Mouse (Mus musculus) adrenal gland, postnatal 36 days (tissue): ENCODE measurements around the gene Acly. TPM values are rescaled to one million over a fixed set of nuclear protein-coding genes. Genes with fewer than 3 reads are reported as not detected.

Source experiments
- DNase-seq, 2 experiments: peaks; one replicate each; pipeline ENCODE4 v3.0.0; 2021; ENCODE audit warnings: mixed read lengths in 1 of 2
- long read RNA-seq, 2 experiments: library from polyadenylated mRNA; stranded (forward); transcript quantifications; one replicate each; pipeline ENCODE4 v2.0.0; 2021; ENCODE audit warnings: borderline sequencing depth in 2 of 2
- total RNA-seq, 2 experiments: library from RNA; stranded (reverse); gene quantifications; 2 replicates each; pipeline ENCODE4 v1.2.3; 2021

The Acly gene
- total RNA-seq, result 1,000 to 10,000 TPM; 1,688 to 2,194 TPM
- long read RNA-seq, experiment 1, full-length matches to known transcripts, result 1,667 of 2,328 reads
- long read RNA-seq, experiment 1, partial matches to known transcripts, result 486 of 2,328 reads
- long read RNA-seq, experiment 1, other reads (novel, unspliced or antisense), result 175 of 2,328 reads
- long read RNA-seq, experiment 2, full-length matches to known transcripts, result 689 of 851 reads
- long read RNA-seq, experiment 2, partial matches to known transcripts, result 83 of 851 reads
- long read RNA-seq, experiment 2, other reads (novel, unspliced or antisense), result 79 of 851 reads

DNA sequence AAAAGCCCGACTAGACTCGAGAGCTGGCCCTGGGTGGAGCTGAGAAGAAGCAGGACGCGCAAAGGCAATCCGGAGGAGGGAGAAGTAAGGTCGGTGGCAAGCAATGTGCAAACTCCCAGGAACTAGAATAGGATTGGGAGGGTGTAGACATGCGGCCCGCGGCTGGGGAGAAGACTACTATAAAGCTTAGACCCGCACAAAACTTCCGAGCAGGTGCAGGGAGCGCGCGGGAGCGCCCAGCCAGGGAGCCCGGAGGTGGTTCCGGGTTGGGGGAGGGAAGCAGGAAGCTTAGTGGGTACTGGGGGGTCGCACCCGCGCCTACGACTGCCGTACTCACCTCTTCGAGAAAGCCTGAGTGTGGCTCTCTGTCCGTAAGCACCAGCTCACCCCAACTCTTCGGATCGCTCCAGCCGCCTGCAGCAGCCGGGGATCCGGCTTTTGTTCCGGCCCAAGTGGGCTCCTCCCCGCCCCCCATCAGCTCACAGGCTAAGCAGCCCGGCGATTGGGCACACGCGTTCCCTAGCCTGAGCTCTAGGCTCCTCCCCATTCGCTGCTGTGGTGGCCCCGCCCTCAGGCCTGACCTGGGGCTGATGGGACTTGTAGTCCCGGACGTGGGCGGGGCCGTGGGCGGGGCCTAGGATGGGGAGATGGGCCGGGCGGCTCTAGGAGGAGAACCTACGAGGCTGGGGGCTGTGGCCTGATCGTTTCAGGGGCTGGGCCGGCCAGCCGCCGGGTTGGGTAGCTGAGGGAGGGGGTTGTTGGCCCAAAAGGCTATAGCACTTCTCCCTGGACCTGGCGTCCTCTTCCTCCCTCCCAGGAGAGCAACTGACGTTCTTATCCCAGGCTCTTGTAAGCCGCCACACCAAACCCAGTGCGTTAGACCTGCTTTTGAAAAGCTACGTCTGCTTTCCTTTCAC lies at the start of gene Acly:
TSS of gene Acly (minus strand) at position 543 of the 917 bp plus-strand sequence.
- peak; percentile 99 to 100 for DNase-seq

DNA sequence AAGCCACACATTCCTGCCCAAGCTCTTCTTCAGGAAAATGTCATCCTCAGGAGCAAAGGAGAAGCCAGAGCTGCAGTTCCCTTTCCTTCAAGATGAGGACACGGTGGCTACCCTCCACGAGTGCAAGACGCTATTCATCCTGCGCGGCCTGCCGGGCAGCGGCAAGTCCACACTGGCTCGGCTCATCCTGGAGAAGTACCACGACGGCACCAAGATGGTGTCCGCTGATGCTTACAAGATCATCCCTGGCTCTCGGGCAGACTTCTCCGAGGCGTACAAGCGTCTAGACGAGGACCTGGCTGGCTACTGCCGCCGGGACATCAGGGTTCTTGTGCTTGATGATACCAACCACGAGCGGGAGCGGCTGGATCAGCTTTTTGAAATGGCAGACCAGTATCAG lies 48.5 kb upstream of the Acly start:
- no peak for DNase-seq

DNA sequence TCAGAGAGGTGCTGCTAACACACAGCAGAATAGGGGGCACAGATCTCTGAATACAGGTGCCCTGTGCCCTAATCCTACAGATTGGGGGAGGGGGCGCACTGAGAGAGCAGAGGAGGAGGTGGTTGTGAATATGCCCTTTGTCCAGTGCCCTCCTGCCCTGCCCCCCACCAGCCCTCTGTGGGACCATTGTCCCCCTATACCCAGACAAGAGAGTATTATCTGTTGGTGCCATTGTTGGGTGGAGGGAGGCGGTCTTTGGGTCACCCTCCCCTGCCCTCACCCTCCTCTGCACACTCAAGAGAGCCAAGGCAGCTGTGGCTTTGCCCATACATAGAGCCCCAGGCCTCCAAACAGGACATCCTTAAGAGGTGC lies 47.7 kb upstream of the Acly start:
- no peak for DNase-seq

DNA sequence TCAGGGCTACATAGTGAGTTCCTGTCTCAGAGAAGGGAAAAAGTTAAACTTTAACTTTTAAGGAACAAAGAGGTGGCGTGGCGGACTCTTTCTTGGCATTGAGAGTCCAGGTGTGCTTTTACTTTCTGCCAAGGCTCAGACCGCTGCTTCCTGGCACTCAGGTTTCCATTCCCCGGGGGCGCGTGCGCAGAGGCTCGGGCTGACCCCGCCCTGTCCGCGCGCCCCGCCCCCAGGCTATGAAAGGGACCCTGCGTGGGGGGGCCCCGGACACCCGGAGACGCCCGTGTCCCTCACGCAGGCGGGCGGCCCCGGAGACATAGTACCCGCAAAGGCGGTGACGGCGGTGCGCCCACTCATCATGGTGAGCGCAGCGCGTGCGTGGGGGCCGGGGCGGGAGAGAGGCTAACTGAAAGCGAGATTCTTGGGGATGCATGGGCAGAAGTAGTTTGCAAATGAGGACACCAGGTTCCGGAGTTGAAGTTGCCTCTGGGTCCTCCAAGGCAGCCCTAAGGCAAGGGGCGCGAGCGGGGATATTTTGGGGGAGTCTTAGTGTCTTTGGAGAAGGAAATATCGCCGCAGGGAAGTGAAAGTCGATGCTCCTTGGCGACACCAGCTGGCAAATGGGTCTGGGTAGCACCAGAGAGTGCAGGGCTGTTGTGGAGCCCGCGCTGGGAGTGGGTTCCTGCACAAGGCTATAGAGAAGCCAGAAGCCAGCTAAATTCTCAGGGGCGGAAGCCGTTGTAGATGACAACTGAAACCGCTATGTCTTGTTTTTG lies 47.1 kb upstream of the Acly start, which contains the start of gene Cnp:
TSS of gene Cnp (plus strand) at position 197 of the 776 bp plus-strand sequence.
- DNase-seq, result peak; percentile 89 to 93

DNA sequence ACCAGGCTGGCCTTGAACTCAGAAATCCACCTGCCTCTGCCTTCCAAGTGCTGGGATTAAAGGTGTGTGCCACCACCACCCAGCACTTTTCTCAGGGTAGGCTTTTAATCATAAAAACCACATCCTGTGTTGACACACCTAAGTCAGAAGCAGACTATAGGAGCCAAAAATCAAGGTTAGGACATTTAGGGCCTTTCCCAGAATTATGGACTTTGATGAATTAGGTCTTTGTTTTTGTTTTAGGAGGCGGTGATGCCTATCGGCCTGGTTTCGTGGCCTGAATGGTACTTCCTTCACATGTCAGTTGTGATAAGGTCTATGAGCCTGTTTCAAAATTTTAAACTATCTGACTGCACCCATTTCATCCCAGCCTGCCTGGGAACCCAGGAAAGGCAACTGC lies 46.4 kb upstream of the Acly start:
- DNase-seq, result no peak

DNA sequence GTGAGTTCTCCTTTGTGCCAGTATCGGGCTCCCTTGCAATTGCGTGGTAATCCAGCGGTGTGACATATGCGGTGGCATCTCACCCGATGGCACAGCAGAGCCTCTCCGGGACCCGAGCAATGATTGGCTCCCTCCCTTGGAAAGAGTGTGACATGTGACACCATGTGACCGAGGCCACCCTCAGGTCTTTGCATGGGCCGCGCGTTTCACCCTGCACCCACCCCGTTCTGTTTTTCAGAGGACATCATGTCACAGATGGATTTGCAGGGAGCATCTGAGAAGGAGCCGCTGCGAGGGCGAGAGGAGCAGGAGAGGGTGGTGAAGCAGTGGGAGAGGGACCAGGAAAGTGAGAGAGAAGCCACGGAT lies 43.4 kb upstream of the Acly start:
- DNase-seq, result no peak

DNA sequence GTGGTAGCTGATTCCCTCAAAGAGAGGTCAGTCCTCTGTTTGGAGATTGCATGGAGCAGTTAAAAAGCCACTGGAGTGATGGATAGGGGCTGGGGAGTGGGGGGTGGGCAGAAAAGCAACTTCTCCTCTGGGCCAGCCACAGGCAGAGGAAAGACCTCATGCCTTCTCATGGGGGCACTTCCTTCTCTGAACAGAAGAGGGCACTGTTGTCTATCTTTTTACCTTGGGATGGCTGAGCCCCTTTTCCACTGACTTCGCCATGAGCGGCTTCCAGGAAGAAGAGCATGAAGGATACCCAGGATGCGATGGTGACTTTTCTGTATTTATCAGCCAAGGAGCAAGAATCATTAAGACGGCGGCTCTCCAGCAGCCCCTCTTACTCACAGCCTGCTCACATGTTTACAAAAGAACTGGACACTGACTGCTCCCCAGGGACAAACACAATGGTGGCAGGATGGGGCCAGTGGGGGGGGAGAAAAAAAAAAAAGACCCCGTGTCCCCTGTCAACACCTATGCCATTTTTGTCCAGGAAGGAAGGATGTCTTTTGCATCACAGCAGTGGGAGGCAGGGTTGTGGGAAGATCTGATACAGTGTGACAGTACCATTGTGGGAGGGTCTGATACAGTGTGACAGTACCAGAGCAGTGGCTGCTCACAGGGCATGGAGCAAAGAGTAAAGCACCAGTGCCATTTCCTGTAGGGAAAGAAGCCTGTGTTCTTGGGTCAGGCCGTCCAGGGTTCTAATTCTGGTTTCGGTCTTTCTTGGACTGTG lies 42.8 kb upstream of the Acly start:
- DNase-seq, result peak; percentile 70 to 82

DNA sequence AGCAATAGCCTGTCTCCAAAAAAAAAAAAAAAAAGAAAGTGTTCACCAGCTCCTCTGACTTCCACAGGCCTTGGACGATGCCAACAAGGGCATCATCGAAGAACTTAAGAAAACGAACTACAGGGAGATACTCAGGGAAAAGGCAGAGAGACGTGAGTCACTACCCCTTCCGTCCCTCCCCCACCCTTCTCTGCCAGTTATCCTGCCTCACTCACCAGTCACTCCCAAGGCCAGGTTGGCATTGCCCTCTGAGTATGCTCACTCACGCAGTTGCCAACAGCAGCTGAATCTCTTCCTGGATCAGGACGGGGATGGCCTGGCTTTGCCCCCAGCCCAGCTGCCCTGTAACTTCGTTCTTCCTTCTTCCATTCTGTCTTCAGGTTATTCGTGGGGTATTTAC lies 42.0 kb upstream of the Acly start:
- DNase-seq, result peak; percentile 88 to 89

DNA sequence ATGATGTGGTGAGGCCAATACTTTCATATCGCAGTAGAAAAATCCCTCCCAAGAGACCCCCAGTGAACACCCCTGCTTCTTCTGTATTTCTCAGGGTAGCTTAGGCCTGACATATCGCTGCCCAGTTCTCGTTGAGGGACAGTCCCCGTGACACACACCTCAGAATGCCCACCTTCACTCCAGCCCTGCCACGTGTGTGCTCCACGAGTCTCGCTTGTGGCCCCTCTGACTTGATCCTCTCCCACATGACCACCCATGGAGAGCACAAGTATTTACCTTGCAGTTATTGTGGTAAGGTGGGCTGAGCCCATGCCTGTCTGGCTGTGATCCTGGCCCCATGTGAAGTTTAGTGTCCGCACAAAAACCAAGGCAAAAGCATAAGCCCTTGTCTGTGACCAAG lies 40.9 kb upstream of the Acly start:
- DNase-seq, result no peak

DNA sequence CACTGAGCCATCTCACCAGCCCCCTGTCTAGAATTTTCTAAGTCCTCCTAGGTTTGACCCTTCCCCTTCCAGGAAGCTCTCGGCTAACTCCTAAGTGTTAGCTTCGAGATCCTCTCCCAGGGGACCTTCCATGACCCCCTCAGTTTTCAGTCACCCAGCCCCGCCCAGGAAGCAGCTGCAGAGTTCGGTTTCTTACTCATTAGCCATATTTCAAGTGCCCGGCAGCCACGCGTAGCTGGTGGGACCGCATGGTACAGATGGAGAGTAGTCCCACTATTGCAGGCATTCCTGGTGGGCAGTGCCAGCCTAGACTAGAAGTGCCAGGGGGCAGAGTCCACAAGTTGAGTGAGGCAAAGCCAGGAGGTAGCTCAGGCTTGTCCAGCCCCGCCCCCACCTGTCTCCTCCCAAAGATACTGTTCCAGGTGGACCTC lies 40.0 kb upstream of the Acly start:
- DNase-seq, result peak in 1 of 2 experiments; percentile 52

DNA sequence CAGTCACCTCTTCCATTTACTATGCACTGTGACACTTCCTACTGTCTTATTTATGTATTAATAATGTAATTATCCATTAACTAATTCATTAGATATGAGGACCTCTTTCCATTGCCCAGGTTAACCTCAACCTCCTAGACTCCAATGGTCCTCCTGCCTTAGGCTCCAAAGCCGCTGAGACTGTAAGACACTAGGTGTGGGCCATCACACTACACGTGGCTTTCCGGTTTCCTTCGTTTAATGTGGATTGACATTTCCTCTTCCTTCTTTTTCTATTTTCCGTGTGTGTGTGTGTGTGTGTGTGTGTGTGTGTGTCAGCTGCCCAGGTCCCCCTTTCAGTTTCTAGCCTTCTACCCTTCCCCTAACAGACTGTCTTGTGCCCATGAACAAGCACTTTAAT lies 39.4 kb upstream of the Acly start:
- no peak for DNase-seq

DNA sequence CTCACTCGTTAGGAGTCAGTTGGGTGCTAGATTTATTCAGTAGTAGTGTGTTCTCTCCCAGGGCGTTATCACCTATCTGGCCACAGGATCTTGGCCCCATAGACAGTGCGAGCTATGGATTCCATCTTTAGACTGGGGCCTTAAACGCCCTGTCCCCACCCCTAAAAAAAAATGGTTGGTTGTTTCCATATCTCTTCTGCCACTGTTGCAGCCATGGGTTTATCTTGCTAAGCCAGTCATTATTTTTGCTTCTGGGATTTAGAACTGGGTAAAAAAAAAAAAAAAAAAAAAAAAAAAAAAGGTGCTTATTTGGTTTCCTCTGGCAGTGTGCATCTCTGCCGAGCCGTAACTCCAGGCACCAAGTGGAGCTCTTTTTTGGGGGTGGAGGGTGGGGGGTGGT lies 36.9 kb upstream of the Acly start:
- DNase-seq, result no peak

DNA sequence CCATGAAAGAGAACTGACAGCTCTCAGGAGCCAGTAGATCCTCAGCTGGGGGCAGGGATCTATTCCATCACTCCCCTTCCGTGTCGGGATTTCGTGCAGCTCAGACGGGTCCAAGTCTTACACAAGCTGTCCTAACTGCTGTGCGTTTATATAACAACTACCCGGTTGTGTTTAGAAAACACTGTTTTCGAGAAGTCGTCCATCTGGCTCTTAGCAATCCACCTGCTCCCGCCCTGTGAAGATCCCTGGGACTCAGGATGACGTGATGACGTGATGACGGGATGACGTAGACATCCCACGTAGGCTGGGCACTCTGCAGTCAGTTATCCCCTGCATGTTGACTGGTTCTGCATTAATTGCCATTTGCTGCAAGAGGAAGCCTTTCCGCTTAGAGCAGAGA lies 36.5 kb upstream of the Acly start:
- no peak for DNase-seq

DNA sequence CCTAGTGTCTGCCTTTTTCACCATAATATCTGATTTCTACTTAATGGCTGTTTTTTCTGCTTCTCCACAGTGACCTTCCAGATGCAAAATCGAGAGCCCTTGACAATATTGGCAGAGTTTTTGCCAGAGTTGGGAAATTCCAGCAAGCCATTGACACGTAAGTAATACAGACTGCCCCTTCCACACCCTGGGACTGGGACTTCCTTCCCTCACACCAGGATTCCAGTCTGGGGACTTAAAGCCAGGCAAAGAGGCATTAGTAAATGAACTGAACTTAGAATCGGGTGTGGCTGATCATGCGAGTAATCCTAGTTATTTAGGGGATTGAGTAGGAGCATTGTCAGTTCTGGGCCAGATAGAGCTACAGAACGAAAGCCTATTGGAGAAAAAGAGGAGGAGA lies 33.9 kb upstream of the Acly start:
- no peak for DNase-seq

DNA sequence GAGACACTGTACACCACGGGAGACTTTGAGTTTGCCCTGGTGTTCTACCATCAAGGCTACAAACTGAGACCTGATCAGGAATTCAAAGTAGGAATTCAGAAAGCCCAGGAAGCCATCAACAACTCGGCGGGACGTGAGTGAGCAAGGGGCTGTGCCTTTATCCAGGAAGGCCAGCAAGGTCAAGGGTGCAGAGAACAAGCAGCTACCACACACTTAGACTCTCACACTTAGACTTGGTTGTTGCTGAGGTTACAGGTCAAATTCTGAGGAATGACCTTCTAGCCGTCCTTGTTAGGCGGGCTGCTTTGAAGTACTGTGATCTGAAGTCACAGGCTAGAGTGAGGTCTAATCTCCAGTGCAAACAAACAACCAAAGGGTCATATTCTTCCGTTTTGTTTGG lies 31.7 kb upstream of the Acly start:
- no peak for DNase-seq

DNA sequence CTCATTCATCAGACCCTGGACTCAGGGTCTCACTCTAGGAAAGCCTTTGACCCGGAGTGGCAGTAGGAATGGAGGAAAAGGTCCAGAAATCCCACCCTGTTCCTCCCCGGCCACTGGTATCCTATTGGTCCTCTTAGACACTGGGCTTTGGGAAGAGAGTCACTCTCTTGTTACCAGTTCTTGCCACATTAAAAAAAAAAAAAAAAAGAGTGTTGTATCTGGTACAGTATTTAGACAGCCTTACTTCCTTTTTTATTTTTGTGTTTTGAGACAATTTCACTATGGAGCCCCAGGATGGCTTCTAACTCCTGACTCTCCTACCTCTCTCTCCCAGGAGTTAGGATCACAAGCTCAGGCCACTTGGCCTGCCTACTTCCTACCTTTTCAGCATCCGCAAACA lies 29.8 kb upstream of the Acly start:
- no peak for DNase-seq

DNA sequence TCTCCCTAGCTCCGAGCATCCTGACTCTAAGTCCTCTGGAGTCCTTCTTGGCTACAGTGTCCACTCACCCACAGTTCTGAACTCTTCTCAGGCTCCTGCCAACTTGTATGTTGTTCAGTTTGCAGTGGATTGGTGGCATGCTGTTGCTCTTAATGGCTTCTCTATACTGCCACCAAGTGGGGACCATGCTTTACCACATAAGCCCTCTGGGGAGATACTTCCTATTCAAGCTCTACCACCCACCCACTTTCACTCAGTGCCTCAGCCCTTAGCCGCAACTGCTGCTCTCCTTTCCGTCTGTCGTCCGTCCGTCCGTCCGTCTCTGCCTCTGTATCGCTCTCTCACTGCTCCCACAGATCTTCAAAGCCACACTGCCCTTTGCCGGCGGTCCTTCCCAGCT lies 27.8 kb upstream of the Acly start:
- peak; percentile 65 to 77 for DNase-seq

DNA sequence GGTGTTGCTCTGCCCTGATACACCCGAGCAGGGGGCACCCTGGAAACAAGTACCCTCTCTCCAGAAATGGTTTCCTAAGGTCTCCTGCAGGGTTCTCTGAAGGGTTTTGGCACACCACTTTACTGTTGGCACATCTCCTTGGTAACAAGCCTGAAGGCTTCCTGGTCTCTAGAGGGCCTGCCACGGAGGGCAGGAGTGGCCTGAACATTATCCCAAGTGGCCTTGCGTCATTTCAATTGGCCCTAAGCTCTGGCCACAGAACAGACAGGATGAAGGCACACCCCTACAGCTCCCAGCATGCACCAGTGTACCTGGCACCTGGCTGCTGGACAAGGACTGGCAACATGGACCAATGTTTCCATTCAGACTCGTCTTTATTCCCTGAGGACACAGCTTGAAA lies 25.0 kb upstream of the Acly start:
- peak in 1 of 2 experiments; percentile 47 for DNase-seq

DNA sequence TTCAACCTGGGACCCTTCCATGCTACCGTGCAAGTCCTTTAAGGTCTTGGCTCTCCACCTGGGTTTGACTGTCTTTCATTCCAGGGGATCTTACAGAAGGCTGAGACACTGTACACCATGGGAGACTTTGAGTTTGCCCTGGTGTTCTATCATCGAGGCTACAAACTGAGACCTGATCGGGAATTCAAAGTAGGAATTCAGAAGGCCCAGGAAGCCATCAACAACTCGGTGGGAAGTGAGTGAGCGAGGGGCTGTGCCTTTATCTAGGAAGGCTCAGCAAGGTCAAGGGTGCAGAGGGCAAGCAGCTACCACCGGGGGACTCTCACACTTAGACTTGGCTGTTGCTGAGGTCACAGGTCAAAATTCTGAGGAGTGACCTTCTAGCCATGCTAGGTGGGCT lies 22.3 kb upstream of the Acly start:
- DNase-seq, result no peak

DNA sequence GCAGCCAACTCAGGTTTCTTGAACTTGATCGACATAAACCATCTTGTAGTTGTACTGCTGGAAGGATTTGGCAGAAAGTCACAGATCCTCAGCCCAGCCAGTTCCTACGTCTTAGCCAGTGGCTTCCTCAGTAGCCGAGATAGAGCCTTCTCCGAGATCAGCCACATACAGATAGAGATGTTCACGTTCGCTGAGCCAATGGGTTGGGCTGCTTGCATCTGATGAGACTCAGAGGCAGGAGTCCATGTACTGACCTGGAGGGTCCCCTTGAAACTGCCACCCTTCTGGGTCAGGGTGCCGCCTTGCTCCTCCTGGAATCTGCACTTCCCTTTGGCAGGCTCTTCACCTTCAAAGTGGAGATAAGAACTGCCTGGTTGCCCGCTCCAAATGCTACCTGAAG lies 21.7 kb upstream of the Acly start:
- no peak for DNase-seq

DNA sequence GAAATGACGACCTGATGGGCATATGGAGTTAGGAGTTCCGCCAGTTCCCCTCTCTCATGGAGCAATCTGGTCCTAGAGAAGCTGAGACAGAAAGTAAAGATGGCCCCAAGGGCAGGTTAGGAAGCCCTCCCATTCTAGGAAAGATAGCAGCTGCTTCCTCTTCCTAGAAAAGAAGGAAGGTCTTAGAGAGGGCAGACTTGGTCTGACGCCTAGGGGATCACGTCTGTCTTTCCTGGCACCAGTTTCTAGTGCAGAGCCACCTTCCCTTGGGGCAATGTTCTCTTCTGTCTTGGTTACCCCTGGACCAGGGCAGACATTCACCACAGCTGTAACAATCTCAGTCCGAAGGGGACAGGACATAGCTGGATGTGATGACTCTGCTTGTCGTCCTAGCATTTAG lies 20.3 kb upstream of the Acly start:
- DNase-seq, result no peak

DNA sequence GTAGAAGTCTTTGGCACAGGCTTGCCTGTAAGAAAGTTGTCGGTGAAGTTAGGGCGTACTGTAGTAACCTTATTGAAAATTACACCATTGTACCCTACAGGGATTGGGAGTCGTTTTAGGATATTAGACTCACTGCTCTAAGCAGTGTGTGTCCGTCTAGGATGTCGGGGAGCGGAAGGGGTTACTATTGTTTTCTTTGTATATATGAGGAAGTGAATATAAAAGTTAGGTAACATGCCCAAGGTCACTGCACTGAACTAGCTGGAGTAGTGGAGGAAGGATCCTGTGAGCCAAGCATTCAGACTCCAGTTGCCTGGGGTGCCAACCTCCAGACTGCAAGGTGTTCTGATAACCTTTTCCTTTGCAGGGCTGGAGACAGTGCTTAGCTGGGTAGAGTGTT lies 19.2 kb upstream of the Acly start:
- DNase-seq, result no peak
